Mouse (Mus musculus): ENCODE data around the gene Nol6. TPM values are rescaled to one million over a fixed set of nuclear protein-coding genes. Genes with fewer than 3 reads are reported as not detected.

The Nol6 gene
- 35.3 and 36.2 TPM in 2 replicates for polyA plus RNA-seq (2015; fragmentation: Nextera tagmentation; extraction: Ambion mirVana)

DNA sequence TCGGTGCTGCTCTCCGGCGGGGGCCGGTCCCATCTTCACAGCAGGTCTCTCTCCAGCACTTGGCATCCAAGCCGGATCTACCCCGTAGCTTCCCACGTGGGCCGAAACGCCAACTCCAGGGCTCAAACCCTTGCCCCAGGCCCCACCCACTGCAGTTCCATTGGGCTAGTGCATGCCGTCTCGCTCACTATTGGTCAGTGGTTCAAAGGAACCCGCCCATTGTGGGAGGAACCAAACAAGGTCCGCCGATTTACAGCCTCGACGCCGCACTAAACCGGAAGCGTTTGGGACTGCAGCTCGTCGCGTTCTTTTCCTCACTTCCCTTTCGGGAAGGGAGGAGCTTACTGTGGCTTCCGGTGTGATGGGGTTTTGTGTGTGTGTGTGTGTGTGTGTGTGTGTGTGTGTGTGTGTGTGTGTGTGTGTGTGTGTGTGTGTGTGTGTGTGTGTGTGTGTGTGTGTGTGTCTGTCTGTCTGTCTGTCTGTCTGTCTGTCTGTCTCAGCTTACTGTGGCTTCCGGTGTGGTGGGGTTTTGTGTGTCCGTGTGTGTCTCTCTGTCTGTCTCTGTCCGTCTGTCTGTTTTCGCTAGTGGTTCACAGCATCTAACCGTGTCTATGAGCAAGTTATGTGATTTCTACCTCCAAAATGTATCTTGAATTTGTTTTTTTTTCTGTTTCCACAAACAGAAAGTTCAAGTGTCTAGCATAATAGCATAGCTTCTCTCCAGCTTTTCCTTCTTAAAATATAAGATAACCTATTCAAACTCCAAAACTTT, at the start of gene Nol6:
TSS of gene Nol6 (minus strand) at position 276 of the 772 bp plus-strand sequence.
- H3K4me3 ChIP-seq, result peak within 1 kb of the TSS; percentile 88
- peak; percentile 100 for ATAC-seq (replicated peaks)
- peaks cover 12% of the 10 kb centered on the region for H3K4me1 ChIP-seq
- peak within 1 kb of the TSS; percentile 60 for H3K9ac ChIP-seq (replicated peaks)
- H3K27me3 ChIP-seq, result no peaks in the 10 kb centered on the region
- WGBS, result 2% methylated on average over 29 of the region's 29 CpGs
- H3K36me3 ChIP-seq, result peaks cover 28% of the 10 kb centered on the region
- H3K9me3 ChIP-seq, result no peaks in the 10 kb centered on the region
- peak within 1 kb of the TSS; percentile 89 for H3K4me2 ChIP-seq (replicated peaks)
- peak within 1 kb of the TSS; percentile 61 for H3K27ac ChIP-seq (replicated peaks)

DNA sequence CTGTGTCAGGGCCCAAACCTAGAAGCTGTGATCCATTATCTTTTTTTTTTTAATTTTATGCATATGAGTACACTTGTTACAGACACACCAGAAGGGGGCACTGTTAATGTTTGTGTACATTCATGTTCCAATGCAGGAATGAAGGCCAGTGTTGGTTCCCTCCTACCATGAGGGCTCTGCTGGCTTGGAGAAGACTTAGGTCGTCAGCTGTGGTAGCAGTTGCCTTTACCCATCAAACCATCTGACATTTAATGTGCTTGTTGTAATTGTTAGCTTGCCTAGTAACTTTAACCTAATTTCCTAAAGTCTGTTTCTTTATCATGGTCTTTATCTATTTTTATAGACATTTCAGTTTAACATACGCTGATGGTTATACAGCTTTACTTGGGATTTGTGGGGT, 46.7 kb upstream of the Nol6 start:
- Histone ChIP-seq H3K4me1 (0 out of 2 replicates have a peak, but pooled peaks cover 7% of the 10 kb centered on the region), H3K27ac (replicated peaks) (no peak overlapping the region), H3K27me3 (no peaks in the 10 kb centered on the region), H3K36me3 (peaks cover 14% of the 10 kb centered on the region), H3K4me3 (no peak overlapping the region), H3K9ac (replicated peaks) (no peak overlapping the region), H3K9me3 (no peaks in the 10 kb centered on the region), H3K4me2 (replicated peaks) (no peak overlapping the region)
- ATAC-seq (replicated peaks), result no peak
- 83% methylated on average over 2 of the region's 2 CpGs for WGBS

DNA sequence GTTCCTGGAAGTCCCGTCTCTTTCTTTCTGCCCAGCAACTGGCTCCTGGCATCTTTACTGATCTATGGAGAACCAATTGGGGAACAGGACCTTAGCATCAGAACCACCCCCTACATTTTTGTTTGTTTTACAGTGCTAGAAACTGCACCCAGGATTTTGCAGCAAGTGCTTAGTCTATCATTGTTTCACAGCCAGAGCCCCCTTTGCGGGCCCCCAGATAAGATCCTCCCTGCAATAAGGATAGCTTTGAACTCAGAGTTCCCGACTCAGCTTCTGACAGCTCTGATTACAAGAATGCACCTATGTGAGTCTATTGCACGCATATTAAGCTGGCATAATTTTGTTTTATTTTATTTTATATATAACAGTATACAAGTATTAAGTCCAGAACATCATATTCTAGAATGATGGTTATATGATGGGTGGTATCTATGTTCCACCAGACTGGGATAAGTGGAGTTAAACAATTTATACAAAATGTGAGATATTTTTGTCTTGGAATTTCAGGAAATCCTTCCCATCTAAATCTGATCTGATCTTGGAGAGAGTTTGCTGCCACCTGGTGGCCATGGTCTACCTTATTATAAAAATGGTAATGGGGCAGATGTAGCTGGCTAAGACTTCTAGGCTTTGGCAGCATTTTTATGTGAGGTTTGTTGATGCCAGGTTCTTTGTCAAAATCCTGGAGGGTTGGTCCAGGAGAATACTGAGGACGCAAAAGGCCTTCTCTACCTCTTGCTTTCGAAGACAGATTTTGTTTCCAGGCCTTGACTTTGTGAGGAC, 41.6 kb upstream of the Nol6 start:
- 61% methylated on average over 6 of the region's 6 CpGs for WGBS
- H3K27ac ChIP-seq (replicated peaks), result peak overlapping the region; percentile 67
- H3K36me3 ChIP-seq, result peaks cover 7% of the 10 kb centered on the region
- peaks cover 15% of the 10 kb centered on the region for H3K4me1 ChIP-seq
- no peak overlapping the region for H3K4me2 ChIP-seq (replicated peaks)
- ATAC-seq (replicated peaks), result peak; percentile 57
- no peak overlapping the region for H3K4me3 ChIP-seq
- H3K9ac ChIP-seq (replicated peaks), result no peak overlapping the region
- H3K27me3 ChIP-seq, result no peaks in the 10 kb centered on the region
- H3K9me3 ChIP-seq, result no peaks in the 10 kb centered on the region

DNA sequence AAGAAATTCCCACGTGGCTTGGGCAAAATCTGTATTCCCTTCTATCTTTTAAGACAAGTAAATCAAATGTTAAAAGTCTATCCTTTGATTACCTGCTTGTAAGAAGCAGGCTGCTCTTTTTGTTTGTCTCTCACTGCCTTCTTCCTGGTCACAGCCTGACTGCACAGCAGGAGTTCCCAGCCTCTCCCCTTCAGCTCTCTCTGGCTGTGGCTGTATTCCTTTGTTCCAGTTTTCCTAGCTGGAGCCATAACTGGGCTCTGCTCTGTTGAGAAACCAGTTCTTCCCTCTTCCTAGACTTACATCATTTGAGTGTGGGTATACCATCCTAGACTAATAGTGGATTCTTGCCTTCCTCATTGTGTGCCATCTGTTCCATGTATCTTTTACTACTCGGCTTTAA, 40.7 kb upstream of the Nol6 start:
- H3K4me2 ChIP-seq (replicated peaks), result no peak overlapping the region
- peaks cover 15% of the 10 kb centered on the region for H3K4me1 ChIP-seq
- no peak overlapping the region for H3K9ac ChIP-seq (replicated peaks)
- no peaks in the 10 kb centered on the region for H3K9me3 ChIP-seq
- no peaks in the 10 kb centered on the region for H3K27me3 ChIP-seq
- H3K36me3 ChIP-seq, result peaks cover 7% of the 10 kb centered on the region
- no peak for ATAC-seq (replicated peaks)
- H3K27ac ChIP-seq (replicated peaks), result peak overlapping the region; percentile 67
- no peak overlapping the region for H3K4me3 ChIP-seq
- 14% methylated on average over 2 of the region's 2 CpGs for WGBS

DNA sequence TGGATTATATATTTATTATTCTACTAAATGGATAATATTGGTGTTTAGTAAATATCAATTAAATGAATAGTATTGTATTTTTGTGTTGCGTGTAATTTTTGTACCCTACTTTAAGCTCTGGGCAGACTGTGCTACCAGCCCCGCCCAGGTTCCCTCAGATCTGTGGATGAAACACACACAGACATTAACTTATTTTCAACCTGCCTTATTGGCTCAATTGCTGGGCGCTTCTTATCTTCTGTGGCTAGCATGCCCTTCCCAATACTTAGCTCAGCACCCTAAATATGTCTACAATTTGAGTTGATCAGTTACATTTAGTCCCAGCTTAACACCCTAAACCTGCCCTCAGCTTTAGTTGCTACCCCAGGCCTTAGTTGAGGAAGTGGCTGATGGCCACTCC, 37.0 kb upstream of the Nol6 start:
- Histone ChIP-seq H3K27me3 (no peaks in the 10 kb centered on the region), H3K4me3 (no peak overlapping the region), H3K36me3 (no peaks in the 10 kb centered on the region), H3K9me3 (no peaks in the 10 kb centered on the region), H3K9ac (replicated peaks) (no peak overlapping the region), H3K27ac (replicated peaks) (no peak overlapping the region), H3K4me2 (replicated peaks) (no peak overlapping the region), H3K4me1 (peaks cover 12% of the 10 kb centered on the region)
- 94% methylated on average over 3 of the region's 3 CpGs for WGBS
- ATAC-seq (replicated peaks), result no peak

DNA sequence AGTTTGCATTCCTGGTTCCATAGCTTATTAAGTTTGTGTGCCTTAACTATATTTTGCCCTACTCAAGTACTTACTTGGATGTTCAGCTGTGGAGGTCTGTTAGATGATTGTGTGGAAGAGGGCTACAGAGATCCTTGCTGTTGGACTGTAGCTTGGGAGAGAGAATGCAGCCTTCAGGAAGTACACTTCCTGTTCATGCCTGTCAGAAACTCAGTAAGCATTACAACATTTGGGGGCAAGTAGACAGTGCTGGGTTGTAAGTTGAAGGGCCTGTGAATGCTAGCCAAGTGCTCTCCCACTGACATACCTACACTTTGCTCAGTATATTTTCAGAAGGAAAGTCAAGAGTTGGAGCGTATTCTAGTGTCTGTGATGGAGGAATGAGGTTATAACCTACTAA, 34.0 kb upstream of the Nol6 start:
- Histone ChIP-seq H3K4me1 (no peaks in the 10 kb centered on the region), H3K36me3 (no peaks in the 10 kb centered on the region), H3K4me3 (no peak overlapping the region), H3K4me2 (replicated peaks) (no peak overlapping the region), H3K9me3 (no peaks in the 10 kb centered on the region), H3K27me3 (no peaks in the 10 kb centered on the region), H3K9ac (replicated peaks) (no peak overlapping the region), H3K27ac (replicated peaks) (no peak overlapping the region)
- ATAC-seq (replicated peaks), result no peak
- WGBS, result 100% methylated on average over 1 of the region's 1 CpGs

DNA sequence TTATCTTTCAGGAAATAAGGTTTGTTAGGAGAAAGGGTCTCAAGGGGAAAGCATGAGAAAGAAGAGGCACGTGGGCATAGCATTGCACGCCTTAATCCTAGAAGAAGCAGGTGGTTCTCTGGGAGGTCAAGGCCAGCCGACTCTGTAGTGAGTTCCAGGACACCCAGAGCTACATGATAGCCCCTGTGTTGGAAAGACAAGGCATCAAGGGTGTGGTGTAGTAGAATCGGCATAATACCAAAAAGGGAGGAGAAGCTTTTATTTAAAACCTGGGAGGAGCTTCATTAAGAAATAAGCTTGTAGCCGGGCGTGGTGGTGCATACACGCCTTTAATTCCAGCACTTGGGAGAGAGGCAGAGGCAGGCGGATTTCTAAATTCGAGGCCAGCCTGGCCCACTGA, 32.7 kb upstream of the Nol6 start:
- Histone ChIP-seq H3K36me3 (no peaks in the 10 kb centered on the region), H3K27ac (replicated peaks) (no peak overlapping the region), H3K4me1 (0 out of 2 replicates have a peak, but pooled peaks cover 5% of the 10 kb centered on the region), H3K9ac (replicated peaks) (no peak overlapping the region), H3K9me3 (no peaks in the 10 kb centered on the region), H3K4me2 (replicated peaks) (no peak overlapping the region), H3K4me3 (no peak overlapping the region), H3K27me3 (no peaks in the 10 kb centered on the region)
- 88% methylated on average over 9 of the region's 9 CpGs for WGBS
- ATAC-seq (replicated peaks), result no peak

DNA sequence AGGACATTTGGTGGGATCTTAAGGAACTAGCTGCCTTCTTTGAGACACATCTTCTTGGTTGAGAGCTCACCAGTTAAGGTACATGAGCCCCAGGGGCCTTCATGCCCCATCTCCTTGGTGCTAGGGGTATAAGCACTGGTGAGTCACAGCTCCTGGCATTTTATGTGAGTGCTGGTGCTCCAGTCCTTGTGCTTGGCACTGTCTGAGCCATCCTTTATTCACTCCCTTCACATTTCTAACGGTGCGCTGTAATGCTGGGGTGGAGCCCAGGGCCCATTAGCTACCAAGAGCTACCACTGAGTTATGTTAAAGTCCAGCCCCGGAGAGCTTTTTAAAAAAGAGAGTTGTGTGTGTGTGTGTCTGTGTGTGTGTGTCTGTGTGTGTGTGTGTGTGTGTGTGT, 28.9 kb upstream of the Nol6 start:
- Histone ChIP-seq H3K36me3 (no peaks in the 10 kb centered on the region), H3K9ac (replicated peaks) (no peak overlapping the region), H3K27ac (replicated peaks) (no peak overlapping the region), H3K4me3 (no peak overlapping the region), H3K4me1 (0 out of 2 replicates have a peak, but pooled peaks cover 5% of the 10 kb centered on the region), H3K4me2 (replicated peaks) (no peak overlapping the region), H3K27me3 (no peaks in the 10 kb centered on the region), H3K9me3 (no peaks in the 10 kb centered on the region)
- ATAC-seq (replicated peaks), result no peak
- WGBS, result 66% methylated on average over 3 of the region's 3 CpGs

DNA sequence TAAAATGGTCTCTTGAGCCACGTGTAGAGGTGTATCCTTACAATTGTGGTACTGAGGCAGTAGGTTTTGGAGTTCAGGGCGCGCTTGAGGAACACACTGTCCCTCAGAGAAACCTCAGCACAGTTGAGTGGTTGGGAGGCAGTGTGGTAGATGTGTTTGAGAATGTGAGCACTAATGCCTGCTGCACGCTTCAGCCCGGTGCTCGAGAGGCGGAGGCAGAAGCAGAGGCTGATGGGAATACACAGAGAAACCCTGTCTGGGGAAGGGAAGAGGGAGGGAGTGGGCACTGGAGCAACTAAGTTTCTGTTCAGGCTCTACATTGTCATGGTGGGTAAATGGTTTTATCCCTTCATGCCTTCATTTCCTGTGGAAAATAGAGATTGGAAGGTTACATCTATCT, 26.9 kb upstream of the Nol6 start:
- Histone ChIP-seq H3K4me1 (0 out of 2 replicates have a peak, but pooled peaks cover 7% of the 10 kb centered on the region), H3K9ac (replicated peaks) (no peak overlapping the region), H3K36me3 (no peaks in the 10 kb centered on the region), H3K27me3 (no peaks in the 10 kb centered on the region), H3K4me3 (no peak overlapping the region), H3K9me3 (no peaks in the 10 kb centered on the region), H3K4me2 (replicated peaks) (no peak overlapping the region), H3K27ac (replicated peaks) (no peak overlapping the region)
- ATAC-seq (replicated peaks), result no peak
- WGBS, result 94% methylated on average over 7 of the region's 7 CpGs

DNA sequence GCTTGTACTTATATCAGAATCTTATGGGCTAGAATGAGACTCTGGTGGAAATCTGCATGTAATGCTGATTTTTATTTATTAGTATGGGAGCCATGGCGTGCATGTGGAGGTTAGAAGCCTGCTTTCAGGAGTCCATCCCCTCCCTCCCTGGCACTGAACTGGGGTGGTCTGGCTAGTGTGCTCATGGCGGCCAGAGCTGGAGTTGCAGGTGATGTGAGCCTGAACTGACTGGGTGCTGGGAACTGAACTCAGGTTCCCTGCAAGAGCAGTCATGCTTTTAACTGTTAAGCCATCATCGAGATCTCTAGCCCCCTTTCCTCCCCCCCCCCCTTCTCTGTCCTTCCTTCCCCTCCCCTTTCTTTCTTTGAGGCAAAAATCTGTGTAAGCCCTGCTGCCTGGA, 25.6 kb upstream of the Nol6 start:
- 86% methylated on average over 3 of the region's 3 CpGs for WGBS
- no peak overlapping the region for H3K4me2 ChIP-seq (replicated peaks)
- ATAC-seq (replicated peaks), result no peak
- no peaks in the 10 kb centered on the region for H3K36me3 ChIP-seq
- no peak overlapping the region for H3K9ac ChIP-seq (replicated peaks)
- no peaks in the 10 kb centered on the region for H3K27me3 ChIP-seq
- H3K9me3 ChIP-seq, result no peaks in the 10 kb centered on the region
- H3K4me1 ChIP-seq, result 0 out of 2 replicates have a peak, but pooled peaks cover 7% of the 10 kb centered on the region
- no peak overlapping the region for H3K4me3 ChIP-seq
- no peak overlapping the region for H3K27ac ChIP-seq (replicated peaks)

DNA sequence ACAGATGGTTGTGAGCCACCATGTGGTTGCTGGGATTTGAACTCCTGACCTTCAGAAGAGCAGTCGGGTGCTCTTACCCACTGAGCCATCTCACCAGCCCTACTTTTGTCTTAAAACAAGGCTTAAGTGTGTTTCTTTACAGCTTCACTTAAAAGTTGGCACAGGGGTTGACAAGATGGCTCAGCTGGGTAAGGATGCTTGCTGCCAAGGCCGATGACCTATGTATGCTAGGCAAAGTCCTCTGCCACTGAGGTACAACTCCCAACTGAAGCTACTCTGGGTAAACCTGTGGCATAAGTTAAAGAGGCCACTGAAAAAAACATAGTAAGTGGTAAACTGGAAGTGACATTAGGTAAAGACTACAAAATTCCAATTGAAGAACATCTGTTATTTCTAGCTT, 18.3 kb upstream of the Nol6 start:
- WGBS, result 97% methylated on average over 2 of the region's 2 CpGs
- H3K27me3 ChIP-seq, result no peaks in the 10 kb centered on the region
- peaks cover 14% of the 10 kb centered on the region; the same call in 1 of the 2 replicates for H3K36me3 ChIP-seq
- H3K9ac ChIP-seq (replicated peaks), result no peak overlapping the region
- no peak overlapping the region for H3K27ac ChIP-seq (replicated peaks)
- no peak overlapping the region for H3K4me2 ChIP-seq (replicated peaks)
- H3K4me1 ChIP-seq, result peaks cover 21% of the 10 kb centered on the region
- H3K9me3 ChIP-seq, result no peaks in the 10 kb centered on the region
- no peak overlapping the region for H3K4me3 ChIP-seq
- no peak for ATAC-seq (replicated peaks)

DNA sequence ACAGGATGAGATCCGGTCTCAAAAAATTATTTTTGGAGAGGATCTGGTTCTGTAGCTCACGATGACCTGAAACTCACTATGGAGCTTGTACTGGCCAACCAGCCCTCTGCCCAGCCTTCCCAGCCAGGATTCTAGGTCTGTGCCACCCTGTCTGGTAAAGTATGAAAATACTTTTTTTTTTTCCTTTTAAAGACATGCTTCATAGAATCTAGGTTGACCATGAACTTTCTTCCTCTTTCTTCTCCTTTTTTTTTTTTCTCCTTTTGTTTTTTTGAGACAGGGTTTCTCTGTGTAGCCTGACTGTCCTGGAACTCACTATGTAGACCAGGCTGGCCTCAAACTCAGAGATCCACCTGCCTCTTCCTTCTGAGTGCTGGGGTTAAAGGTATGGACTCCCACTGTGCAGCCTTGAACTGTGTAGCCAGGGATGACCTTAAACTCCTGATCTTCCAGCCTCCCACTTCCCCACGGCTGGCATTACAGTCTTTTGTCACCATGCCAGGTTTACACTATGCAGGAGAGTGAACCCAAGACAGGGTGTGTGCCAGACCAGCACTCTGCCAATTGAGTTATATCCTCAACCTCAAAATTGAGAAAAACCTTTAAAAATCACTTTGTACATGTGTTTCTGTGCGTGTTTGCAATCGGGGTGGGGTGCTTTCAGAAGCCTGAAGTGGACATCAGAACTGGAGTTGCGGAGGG, 16.1 kb upstream of the Nol6 start:
- no peaks in the 10 kb centered on the region for H3K9me3 ChIP-seq
- H3K27me3 ChIP-seq, result no peaks in the 10 kb centered on the region
- H3K4me1 ChIP-seq, result peaks cover 24% of the 10 kb centered on the region
- peaks cover 14% of the 10 kb centered on the region; the same call in 1 of the 2 replicates for H3K36me3 ChIP-seq
- H3K9ac ChIP-seq (replicated peaks), result no peak overlapping the region
- H3K4me2 ChIP-seq (replicated peaks), result no peak overlapping the region
- no peak overlapping the region for H3K27ac ChIP-seq (replicated peaks)
- 85% methylated on average over 6 of the region's 6 CpGs for WGBS
- H3K4me3 ChIP-seq, result no peak overlapping the region
- ATAC-seq (replicated peaks), result no peak

Data from forebrain, embryonic 15.5 days (tissue).